In genomic region chr9:66895035-66895779, GRCm38 (mm10) we compare ENCODE assay signal across 9 mouse cellular contexts. TPM values are rescaled to one million over a fixed set of nuclear protein-coding genes. Genes with fewer than 3 reads are reported as not detected.
A peak's percentile ranks its signal among the peaks of the same experiment; 100 is the strongest.
DNase-seq lines count a peak whose midpoint lies in the region; ATAC-seq and TF ChIP-seq lines count a peak whose summit lies in the region.
"Had no signal": no experiment of that assay in that cellular context is flagged by ENCODE, and none has a peak within 500 bp of the region (broad histone marks: within the 10 kb centered on the region; RNA-seq: fewer than 3 reads in every experiment).

No protein-coding gene starts in this region.

- no peaks in the 10 kb centered on the region for H3K79me2 ChIP-seq in liver, adult 2 months (ENCODE audit: control insufficient read depth, insufficient read depth, low read length)

- peak overlapping the region; percentile 47; the same call in 1 of the 2 replicates for H3K27ac ChIP-seq in thymus, adult 2 months (ENCODE audit: control insufficient read depth, insufficient read depth, low read length)
- H3K27ac ChIP-seq in liver, adult 2 months (replicated peaks; ENCODE audit: insufficient read depth, low read depth, low read length) = 0 out of 2 replicates have a peak overlapping the region, but pooled peaks have one; percentile 6
- no peak overlapping the region for H3K27ac ChIP-seq in forebrain, embryonic 15.5 days (replicated peaks)

- DNase-seq in thymus, adult 2 months = no peak
- DNase-seq in thymus, postnatal 10 days (ENCODE audit: low spot score in 2 of 2) = no peak
- peak; percentile 31 for DNase-seq in liver, adult 2 months (ENCODE audit: extremely low read depth, low read depth, low spot score)
- DNase-seq in adrenal gland, adult 18-20 months (ENCODE audit: low spot score in 2 of 2) = no peak
- DNase-seq in testis, postnatal 14 days (ENCODE audit: low spot score) = no peak
- DNase-seq: cerebellum, adult 9-10 months; kidney, postnatal 36 days had no signal

- no peak overlapping the region for H3K4me3 ChIP-seq in thymus, adult 2 months (ENCODE audit: control insufficient read depth, insufficient read depth, low read length)
- peak overlapping the region; percentile 58 for H3K4me3 ChIP-seq in erythroblast, embryonic 14.5 days (replicated peaks)
- H3K4me3 ChIP-seq in liver, adult 2 months (ENCODE audit: insufficient read depth, low read depth, low read length) = no peak overlapping the region
- no peak overlapping the region for H3K4me3 ChIP-seq in forebrain, embryonic 15.5 days

- no peak for TF ChIP-seq POLR2A in thymus, adult 2 months (IDR thresholded peaks at IDR 0.05; ENCODE audit: control insufficient read depth, extremely low read depth, insufficient read depth, low read length, poor library complexity)
- TF ChIP-seq POLR2A in liver, adult 2 months (IDR thresholded peaks at IDR 0.05; ENCODE audit: extremely low read depth, insufficient read depth, low read length) = no peak

- WGBS in thymus, adult 2 months = 78% methylated on average over 10 of the region's 10 CpGs
- WGBS in liver, adult 2 months = 69% methylated on average over 10 of the region's 10 CpGs
- 76% methylated on average over 10 of the region's 10 CpGs for WGBS in forebrain, embryonic 15.5 days

- peaks cover 12% of the 10 kb centered on the region for H3K4me1 ChIP-seq in thymus, adult 2 months (replicated peaks; ENCODE audit: control insufficient read depth, insufficient read depth, low read length)
- peaks cover 77% of the 10 kb centered on the region for H3K4me1 ChIP-seq in erythroblast, embryonic 14.5 days (ENCODE audit: control insufficient read depth)
- no peaks in the 10 kb centered on the region for H3K4me1 ChIP-seq in liver, adult 2 months (ENCODE audit: control insufficient read depth, insufficient read depth, low read length)
- H3K4me1 ChIP-seq in forebrain, embryonic 15.5 days = no peaks in the 10 kb centered on the region

- H3K36me3 ChIP-seq in thymus, adult 2 months (ENCODE audit: control insufficient read depth, insufficient read depth, low read length) = no peaks in the 10 kb centered on the region
- peaks cover 54% of the 10 kb centered on the region for H3K36me3 ChIP-seq in erythroblast, embryonic 14.5 days (ENCODE audit: control insufficient read depth)
- no peaks in the 10 kb centered on the region for H3K36me3 ChIP-seq in liver, adult 2 months (ENCODE audit: control insufficient read depth, insufficient read depth, low read length)
- no peaks in the 10 kb centered on the region for H3K36me3 ChIP-seq in forebrain, embryonic 15.5 days

- H3K27me3 ChIP-seq in thymus, adult 2 months (ENCODE audit: control insufficient read depth, insufficient read depth, low read length) = no peaks in the 10 kb centered on the region
- no peaks in the 10 kb centered on the region for H3K27me3 ChIP-seq in erythroblast, embryonic 14.5 days (ENCODE audit: control insufficient read depth)
- no peaks in the 10 kb centered on the region for H3K27me3 ChIP-seq in liver, adult 2 months (ENCODE audit: control insufficient read depth, insufficient read depth, low read length)
- no peaks in the 10 kb centered on the region for H3K27me3 ChIP-seq in forebrain, embryonic 15.5 days

- ATAC-seq in forebrain, embryonic 15.5 days (replicated peaks) = no peak

- H3K9ac ChIP-seq in liver, adult 2 months (ENCODE audit: low read depth, low read length) = no peak overlapping the region
- H3K9ac ChIP-seq in forebrain, embryonic 15.5 days (replicated peaks) = no peak overlapping the region

- TF ChIP-seq CTCF in thymus, adult 2 months (IDR thresholded peaks at IDR 0.05; ENCODE audit: borderline replicate concordance, control insufficient read depth, extremely low read depth, insufficient read depth, low read length, poor library complexity) = no peak
- no peak for TF ChIP-seq CTCF in liver, adult 2 months (IDR thresholded peaks at IDR 0.05; ENCODE audit: low read depth, low read length)

- H3K9me3 ChIP-seq in erythroblast, embryonic 14.5 days (ENCODE audit: control insufficient read depth, low read length) = no peaks in the 10 kb centered on the region
- H3K9me3 ChIP-seq in forebrain, embryonic 15.5 days = no peaks in the 10 kb centered on the region

- H3K4me2 ChIP-seq in forebrain, embryonic 15.5 days (replicated peaks) = no peak overlapping the region

RNA-seq across cellular contexts. Expression of gene Rab8b, which starts 24.3 kb away (rescaled TPM):
- 24.7 and 27.6 TPM in 2 replicates for polyA plus RNA-seq in thymus, adult 2 months (2012; rRNA removed)
- polyA plus RNA-seq in erythroblast, embryonic 14.5 days (2012) = 0.37 and 0.53 TPM in 2 replicates
- total RNA-seq in liver, adult 2 months (2014; rRNA removed) = 4.1 and 4.3 TPM in 2 replicates
- 0.85 and 1.4 TPM in 2 replicates for polyA plus RNA-seq in liver, adult 2 months (2012; rRNA removed)
- total RNA-seq in adrenal gland, adult 18-20 months (2021) = 10 to 100 TPM; 16.8 to 23.8 TPM
- polyA plus RNA-seq in forebrain, embryonic 15.5 days (2015; fragmentation: Nextera tagmentation; extraction: Ambion mirVana) = 39.7 and 40.6 TPM in 2 replicates

RNA-seq across cellular contexts. Expression of gene Rps27l, which starts 50.7 kb away (rescaled TPM):
- 52.2 and 61.1 TPM in 2 replicates for polyA plus RNA-seq in thymus, adult 2 months (2012; rRNA removed)
- polyA plus RNA-seq in erythroblast, embryonic 14.5 days (2012) = 10.2 and 12.0 TPM in 2 replicates
- 474 and 535 TPM in 2 replicates for total RNA-seq in liver, adult 2 months (2014; rRNA removed)
- 84.6 and 99.6 TPM in 2 replicates for polyA plus RNA-seq in liver, adult 2 months (2012; rRNA removed)
- 100 to 1,000 TPM; 290 to 293 TPM for total RNA-seq in adrenal gland, adult 18-20 months (2021)
- 333 and 363 TPM in 2 replicates for polyA plus RNA-seq in forebrain, embryonic 15.5 days (2015; fragmentation: Nextera tagmentation; extraction: Ambion mirVana)

Comparison
In these comparisons a context has a peak if more than half of its experiments do, and no peak if none do; other contexts are left out.
1. RNA of gene Rab8b, which starts 24.3 kb away (polyA plus RNA-seq): 39.7 to 40.6 TPM in forebrain, embryonic 15.5 days and 24.7 to 27.6 TPM in thymus, adult 2 months; 0.85 to 1.4 TPM in liver, adult 2 months and 0.37 to 0.53 TPM in erythroblast, embryonic 14.5 days; every median in the first group is over 10 times any median in the second.